Mouse (Mus musculus) kidney, adult 18-20 months (tissue): ENCODE measurements around the gene Vcam1.

Source experiments
- DNase-seq: peaks from one replicate; pipeline ENCODE4 v3.0.0; 2021

Gene Vcam1

DNA sequence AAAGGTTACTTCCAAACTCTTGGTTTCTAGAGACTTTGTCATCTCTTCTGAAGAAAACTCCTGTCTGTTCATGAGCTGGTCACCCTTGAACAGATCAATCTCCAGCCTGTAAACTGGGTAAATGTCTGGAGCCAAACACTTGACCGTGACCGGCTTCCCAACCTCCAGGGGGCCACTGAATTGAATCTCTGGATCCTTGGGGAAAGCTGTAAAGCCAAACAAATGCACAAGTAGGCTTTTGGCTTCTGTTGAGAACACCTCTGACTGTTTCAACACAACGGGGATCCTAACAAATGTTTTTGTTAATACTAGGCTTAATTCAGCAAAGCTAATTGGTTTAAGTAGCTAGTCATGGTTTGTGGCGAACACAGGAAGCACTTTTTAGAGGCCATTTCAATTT is 3.4 kb downstream of the Vcam1 start:
- no peak for DNase-seq

DNA sequence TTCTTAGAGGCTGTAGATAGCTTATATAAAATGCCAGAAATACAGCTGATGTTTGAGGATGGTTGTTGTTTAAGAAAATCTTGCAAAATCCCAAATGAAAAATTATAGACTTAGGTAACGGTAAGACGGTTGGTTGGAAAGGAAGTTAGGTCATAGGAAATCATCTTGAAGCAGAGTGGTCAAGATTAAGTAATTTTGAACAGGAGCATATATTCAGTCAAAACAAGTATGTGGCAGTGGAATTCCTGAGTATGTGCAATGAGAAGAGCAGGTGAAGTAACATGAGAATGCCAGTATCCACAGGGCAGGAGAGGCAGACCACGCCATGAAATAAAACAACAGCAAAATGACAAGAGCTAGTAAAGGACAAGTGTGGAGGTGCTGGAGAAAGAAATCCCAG is 5.7 kb downstream of the Vcam1 start:
- DNase-seq, result no peak

DNA sequence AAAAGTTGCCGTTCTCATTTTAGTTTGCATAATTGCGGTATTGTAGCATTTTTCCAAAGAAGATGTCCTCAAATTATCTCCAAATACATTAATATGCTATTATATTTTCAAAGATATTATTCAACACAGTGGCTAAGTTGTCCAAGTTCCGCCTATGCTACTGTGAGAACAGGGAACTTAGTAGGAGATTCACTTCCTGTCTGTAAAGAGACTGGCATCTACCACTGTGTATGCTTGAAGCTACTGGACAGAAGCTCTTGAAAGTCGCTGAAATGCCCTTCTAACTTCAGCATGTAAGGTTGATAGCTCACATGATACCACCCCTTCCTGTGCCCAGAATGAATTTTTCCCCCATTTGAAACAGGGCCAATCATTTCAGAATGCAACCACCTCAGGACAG is 6.8 kb downstream of the Vcam1 start:
- DNase-seq, result no peak

DNA sequence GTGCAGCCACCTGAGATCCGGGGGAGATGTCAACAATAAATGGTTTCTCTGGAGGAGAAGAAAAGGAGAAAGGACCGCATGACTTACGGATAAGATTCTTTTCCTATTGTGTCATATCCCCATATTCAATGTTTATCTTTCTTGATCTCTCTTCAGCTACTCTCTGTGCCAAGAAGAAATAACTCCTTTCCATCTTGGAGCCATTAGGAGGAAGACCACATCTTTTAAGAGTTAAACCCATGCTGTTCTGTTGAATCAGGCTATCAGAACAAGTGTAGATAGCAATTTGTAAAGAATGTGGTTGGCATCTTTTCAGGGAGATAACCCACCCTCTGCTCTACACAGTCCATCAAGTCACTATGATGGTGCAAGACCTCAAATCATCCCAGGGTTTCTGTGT is 8.5 kb downstream of the Vcam1 start:
- no peak for DNase-seq

DNA sequence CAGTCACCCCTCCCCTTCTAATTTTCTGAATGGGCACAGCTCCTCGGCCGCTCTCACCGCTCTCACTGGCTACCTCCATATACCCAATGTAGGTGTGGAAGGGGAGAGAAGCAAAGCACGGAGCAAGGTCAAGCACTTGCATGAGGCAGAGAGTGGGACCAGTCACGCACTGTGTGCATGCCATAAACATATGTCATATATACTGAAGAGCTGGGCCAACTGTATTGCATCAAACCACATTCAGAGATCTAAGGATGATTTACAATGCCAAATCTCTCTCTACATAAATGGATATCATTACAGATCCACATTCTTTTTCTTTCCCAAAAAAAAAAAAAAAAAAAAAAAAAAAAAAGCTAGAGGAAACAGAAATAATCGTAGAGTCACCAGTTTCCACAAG is 9.1 kb downstream of the Vcam1 start:
- no peak for DNase-seq

DNA sequence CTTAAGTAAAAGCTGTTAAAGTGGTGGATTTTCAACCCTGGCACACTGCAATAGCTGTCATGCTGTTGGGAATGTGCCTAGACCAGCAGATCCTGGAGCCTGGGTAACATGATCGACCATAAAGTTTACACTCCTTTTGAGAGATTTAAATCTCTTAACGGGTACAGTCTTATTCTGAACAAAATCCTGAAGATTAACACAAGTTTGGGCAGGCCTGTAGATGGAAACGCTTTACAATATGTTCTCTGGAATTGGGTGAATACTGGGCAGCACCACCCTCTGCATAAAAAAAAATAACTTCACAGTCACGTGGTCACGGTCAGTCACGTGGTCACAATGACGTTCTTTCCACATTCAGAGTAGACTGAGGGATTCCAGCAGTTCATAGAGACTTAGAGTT is 10.3 kb downstream of the Vcam1 start:
- no peak for DNase-seq

DNA sequence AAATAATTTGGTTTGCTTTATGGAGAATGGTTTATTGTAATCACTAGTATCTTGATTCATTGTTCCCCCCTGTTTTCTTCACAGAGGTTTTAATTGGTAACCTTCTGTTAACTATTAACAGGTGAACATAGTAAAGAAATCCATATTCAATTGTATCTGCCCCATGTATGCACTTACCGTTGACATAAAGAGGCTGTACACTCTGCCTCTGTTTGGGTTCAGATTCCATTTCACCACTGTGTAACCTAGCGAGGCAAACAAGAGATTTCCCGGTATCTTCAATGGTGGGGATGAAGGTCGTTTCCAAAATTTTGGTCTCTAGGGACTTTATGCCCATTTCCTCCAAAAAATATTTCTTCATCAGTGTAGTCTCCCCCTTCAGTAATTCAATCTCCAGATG is 12.4 kb downstream of the Vcam1 start:
- DNase-seq, result no peak

DNA sequence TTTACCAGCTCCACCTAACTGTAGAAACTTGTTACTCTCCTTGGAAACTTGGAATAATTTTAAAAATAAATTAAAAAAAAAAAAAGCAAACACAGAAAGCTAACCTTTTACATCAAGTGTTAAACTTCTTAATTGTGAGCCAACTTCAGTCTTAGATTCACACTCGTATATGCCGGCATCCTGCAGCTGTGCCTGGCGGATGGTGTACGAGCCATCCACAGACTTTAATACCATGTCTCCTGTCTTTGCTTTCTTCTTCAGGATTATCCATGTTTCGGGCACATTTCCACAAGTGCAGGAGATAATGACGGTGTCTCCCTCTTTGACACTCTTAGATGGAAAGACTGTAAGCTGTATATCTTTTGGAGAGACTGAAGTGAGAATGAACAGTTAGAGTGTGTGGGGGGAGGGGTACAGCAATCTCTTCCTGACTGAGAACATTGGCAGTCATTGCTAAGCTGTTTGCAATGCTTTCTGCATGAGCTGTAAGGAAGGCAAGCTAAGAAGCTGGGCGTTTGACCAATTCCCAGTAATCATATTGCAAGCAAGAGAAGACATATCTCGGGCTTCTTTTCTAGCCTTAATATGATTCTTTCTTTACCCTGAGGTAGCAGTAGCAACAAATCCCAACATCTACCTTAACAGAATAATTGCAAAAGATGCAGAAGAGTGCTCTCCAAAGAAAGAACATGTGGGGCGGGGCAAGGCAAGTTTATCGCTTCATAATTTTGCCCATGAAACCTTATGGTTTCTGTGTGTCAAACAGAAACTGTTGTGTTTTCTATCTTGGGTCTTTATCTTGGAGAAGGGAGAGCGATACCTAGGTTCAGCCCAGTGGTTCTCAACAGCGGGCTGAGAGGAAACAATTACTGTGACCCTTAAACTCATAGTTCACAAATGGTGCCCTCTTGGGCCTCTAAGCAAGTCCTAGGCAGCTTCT is 15.0 kb downstream of the Vcam1 start:
- DNase-seq, result no peak

DNA sequence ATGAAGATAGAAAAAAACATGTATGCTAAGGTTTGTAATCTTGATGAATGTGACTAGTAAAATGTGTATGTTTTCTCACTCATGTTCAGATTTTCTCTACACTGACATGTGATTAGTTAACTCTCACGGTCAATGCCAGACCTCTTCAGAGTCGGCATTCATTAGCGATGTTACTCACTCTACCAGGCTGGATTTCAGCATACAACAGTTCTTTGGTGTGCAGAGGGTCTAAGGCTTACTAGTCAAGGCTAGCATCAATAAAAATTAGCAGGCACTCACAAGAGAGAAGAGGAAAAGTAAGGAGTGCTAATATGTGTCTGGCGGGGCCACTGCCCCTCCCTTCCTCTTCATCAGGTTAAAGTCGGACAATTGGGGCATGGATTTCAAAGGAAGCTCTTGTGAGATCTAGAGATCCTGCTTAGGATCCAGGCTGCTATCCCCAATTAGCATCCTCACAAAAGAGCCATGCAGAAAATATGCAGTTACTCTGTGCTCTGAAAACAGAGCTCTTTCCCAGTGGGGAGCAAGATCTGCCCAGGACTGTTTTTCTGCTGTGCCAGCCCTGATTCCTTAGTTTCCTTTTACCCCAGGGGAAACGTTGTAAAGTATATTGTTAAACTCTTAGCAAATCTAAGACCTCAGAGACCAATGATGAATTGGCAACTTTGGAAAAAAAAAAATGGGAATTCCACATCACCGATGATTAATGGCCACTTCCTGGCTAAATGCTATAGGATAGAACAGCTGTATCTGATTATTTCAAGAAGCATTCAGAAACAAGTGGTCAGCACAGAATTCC is 15.8 kb downstream of the Vcam1 start:
- DNase-seq, result no peak

DNA sequence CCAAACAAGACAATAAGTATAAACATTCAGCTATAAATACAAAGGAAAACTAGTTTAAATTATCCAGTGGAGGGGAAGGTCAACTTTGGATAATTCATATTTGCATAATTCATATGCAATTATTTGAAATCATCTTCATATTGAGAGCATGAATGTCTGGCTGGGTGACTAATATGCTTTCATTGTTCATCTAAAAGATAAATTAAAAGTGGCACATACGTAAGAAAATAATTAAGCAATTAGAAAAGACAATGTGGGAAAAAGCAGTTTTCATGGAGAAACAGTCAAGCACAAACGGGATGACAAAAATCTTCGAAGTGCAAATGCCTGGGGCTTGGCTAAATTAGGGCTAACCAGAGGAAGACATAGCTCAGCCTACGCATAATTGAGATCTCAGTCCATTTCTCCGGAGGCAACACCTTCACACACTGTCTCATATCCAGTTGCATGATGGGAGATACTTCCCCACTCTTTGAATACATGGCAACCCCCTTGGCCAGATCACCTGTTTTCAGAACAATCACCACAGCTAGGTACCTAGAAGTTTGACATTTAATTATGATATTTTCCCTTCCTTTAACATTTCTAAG is 16.6 kb downstream of the Vcam1 start:
- DNase-seq, result no peak

DNA sequence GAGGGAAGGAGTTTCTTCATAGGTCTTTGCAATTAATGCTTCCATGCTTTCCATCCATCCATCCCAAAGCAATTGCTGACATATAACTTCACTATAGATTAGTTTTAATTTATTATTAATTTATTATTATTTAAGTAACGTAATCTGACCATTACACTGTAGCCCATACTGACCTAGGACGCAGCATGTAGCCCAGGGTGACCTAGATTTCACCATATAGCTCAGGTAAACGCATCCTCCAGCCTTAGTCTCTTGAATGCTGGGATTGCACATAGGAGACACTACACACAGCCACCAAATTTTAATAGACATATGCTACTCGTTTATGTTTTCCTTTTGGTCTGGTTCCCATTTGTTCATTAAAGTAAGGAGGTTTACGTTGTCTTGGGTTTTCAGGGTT is 23.8 kb downstream of the Vcam1 start:
- DNase-seq, result no peak

DNA sequence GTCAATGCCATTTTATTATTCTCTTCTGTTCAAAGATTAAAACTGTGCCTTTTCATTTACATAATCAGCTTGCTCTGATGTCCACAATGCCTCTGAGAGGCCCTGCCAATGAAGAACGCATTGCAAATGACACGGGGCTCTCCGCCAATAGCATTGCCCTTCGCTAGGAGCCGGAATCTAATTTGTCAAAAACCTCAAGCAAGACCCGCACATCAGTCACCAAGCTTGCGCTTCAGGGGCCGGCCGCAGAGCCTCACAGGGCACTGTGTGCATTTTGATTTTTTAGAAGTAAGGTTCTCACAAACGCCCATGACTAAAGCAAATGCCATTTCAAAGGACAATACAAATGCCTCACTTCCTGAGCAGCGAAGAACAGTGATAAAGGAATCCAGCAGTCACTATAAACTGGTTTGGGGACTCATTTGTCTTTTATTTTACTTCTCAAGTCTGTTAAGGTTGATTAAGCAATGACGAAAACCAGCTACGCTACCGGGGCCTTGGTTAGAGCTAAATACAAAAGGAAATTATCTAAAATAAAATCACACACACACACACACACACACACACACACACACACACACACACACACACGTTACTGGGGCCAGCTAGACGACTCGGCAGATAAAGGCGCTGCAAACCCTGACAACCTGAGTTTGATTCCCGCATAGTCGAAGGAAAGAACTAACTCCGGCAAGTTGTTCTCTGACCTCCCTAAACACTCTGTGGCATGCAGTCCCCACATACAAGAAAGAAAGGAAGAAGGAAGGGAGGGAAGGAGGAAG is 24.4 kb downstream of the Vcam1 start:
- no peak for DNase-seq

DNA sequence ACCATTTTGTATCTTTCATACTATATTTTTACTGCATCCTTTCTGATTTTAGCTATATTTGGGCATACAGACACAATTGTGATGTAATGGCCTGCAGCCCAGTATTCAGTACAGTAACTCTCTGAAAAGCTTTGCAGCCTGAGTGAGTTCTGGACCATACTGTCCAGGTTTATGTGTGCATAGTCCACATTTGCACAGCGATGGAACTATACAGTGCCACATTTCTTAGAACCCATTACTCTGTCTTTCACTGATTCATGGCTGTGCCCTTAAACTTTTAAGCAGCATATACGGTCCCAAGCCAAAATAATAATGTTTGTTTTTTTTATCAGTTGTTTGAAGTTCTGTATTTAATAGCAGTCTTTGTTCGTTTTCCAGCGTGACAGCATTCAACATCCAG is 25.2 kb downstream of the Vcam1 start:
- DNase-seq, result no peak

DNA sequence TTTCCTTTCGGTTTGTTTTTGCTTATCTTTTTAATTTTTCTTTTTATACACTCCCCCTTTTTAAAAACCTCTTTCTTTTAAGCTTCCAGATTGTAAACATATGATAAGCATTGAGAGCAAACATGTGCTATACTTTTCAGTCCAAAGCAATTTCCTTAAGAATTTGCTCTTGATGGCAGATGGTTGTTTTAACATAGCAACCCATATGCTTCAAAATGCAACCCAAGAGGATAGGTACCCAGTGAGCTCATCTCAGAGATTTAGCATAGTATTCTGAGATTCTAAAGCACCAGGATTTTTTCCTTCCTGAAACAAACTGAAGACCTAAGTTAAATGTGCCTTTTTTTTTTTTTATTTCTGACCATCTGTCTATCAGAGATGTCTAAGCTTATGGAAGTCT is 28.6 kb downstream of the Vcam1 start:
- no peak for DNase-seq

DNA sequence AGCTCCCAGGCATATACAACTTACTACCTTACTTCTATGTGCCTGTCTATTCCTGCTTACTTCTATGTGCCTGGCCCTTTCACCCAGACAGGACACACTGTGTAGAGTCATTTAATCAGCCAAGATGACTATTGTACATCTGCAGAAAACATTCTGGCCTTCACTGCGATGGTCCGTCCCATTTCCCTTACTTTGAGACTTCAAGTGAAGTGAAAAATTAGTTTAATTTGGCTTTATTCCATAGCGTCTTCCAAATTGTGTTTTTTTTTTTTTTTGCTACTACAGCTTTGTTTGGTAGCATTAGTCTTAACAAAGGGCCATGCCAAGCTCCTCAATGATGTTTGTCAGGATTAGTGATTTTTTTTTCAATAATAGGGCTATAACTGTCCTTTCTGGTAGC is 33.6 kb downstream of the Vcam1 start:
- no peak for DNase-seq

DNA sequence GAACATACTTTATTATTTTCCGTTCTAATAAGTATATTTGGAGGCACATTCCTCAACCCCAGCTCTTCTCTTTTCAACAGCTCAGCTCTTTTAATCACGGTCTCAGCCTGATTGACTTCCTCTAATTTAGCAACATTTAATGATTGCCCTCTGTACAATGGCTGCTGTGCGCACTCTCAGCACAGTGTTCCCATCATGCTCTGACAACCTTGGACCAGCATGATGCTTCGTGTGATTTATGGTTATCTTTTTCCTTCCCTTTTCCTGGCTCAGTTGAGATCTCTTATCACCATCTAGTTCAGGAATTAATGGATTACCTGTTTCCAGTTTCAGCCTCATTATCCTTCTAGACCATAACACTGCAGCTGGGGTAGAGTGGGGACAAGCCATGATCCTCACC is 34.2 kb downstream of the Vcam1 start:
- no peak for DNase-seq

DNA sequence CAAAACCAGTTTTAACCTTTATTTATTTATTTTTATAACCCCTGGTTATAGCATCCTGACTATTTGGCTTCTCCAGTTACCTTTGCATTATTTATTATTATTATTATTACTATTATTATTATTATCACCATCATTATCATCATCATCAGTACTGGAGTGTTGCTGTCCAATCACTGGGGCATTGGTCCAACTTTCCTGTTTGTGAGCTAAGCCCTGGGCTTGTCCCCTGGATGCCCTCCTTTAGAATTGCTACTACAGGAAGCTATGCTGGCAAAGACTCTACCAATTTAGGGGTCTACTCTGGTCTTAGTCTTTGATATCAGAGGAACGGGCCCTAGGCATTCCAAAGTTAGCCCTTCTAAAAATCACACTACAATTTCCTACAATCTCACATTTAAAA is 34.6 kb downstream of the Vcam1 start:
- DNase-seq, result no peak

DNA sequence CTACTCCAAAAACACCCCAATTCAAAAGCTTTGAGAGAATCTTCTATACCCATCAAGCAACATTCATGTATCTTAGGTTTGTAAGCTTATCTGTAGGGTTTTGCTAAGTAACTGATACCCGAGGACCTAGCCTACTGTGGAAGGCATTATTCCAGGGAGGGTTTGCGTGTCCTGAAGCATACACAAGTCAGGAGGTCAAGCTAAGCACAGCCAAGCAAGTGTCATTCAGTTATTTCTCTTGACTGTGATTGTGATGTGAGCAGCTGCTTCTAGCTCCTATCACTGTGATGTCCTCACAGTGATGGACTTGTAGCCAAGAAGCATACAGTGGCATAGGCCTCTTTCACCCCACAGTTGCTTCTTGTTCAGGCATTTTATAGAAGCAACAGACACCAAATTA is 35.2 kb downstream of the Vcam1 start:
- no peak for DNase-seq

DNA sequence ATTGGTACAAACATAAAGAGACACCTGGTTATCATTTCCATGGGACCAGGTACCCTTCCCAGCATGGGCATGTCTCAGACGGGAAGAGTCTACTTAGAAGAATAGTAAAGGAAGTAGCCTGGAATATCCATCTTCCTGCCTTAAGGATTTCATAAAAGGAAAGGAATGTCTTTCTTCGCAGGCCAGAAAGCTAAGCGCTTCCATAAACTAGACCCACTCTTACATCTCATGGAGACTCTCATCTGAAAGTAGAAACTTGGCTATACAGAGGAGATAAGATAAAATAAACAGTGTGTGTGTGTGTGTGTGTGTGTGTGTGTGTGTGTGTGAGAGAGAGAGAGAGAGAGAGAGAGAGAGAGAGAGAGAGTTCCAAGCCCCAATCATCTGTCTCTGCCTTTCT is 36.9 kb downstream of the Vcam1 start:
- no peak for DNase-seq

DNA sequence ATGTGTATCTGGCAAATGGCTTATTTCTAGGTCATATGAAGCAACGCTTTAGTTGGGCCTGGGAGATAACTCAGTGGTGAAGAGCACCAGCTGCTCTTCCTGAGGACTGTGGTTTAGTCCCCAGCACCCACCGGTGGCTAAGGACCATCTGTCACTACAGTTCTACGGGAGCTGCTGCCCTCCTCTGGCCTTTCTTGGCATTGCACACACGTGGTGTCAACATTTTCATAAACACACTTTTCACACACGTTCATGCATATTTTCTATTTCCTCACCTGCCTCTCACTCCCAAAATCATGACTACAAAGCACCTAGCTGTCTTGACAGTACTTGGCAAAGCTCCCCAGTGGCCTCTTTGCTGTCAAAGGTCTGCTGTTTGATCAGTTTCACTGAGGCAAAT is 37.8 kb downstream of the Vcam1 start:
- DNase-seq, result no peak

DNA sequence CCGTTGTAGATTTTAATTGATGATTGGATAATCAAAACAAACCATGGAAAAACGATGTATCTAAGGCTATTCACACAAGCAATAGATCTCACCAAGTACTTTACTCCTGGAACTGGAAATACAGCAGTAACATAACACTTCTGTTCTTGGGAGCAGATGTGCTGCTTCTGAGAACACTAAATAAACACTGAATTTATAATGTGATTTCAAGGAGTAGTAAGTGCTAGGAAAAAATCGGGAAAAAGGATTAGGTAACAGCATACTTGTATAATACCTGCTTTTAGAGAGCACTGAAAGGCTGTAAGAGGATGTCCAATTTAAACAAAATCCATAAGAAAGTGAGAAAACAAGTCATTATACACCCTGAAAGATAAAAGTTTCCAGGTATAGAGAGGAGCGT is 43.5 kb downstream of the Vcam1 start:
- DNase-seq, result no peak

DNA sequence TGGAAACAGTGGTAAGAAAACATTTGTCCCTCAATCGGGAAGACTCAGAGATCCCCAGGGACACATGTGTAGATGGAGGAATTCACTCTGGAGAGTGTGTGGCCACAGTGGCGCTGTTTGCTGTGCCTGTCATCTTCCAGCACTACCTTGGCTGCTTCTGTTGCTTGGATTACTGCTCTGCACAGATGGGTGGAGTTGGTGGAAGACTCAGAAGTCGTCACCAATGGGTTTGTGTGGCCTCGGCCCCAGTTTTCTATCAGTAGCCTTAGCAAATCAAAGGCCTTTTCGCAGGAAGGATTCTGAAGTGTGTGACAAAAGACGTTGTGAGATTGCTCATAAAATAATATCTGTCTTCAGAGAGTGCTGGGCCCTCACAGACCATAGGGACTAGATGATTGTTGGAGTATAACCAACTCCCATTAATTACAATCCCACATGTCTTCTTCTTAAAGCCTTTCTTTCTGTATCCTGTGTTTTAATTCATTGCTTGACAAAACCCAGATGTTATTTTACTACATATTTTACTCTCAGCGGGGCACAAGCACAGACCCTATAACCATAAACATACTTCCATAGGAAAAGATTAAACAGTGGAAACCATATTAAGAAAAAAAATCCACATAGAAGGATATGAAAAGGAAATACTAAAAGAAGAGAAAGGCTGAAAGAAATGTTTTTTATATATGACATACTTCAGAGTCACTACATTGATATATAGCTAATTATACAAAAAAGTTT is 48.4 kb downstream of the Vcam1 start:
- no peak for DNase-seq
